Mouse (Mus musculus) thymus, adult 2 months (tissue): ENCODE results near the gene Wdr63.

Source experiments
- CTCF ChIP-seq: fragments of 200-500 bp; IDR thresholded peaks from 2 replicates; pipeline ENCODE4 v1.5.1; 2012; ENCODE audit warnings: mild to moderate bottlenecking, control low read depth, low read length, moderate library complexity, borderline replicate concordance; ENCODE audit not compliant: control insufficient read depth, poor library complexity, insufficient read depth; ENCODE audit errors: extremely low read depth
- POLR2A ChIP-seq: fragments of 200-500 bp; IDR thresholded peaks from 2 replicates; pipeline ENCODE4 v1.6.1; 2012; ENCODE audit warnings: mild to moderate bottlenecking, low read length, control low read depth, moderate library complexity; ENCODE audit not compliant: control insufficient read depth, poor library complexity, insufficient read depth; ENCODE audit errors: extremely low read depth

- TF ChIP-seq POLR2A (no peak), CTCF (no peak)
These were observed 116.8 kb downstream of the Wdr63 start for GRCm38 (mm10) chr3:145991130-145991529.
